Mouse (Mus musculus) spleen, adult 2 months (tissue): ENCODE data around the gene Scube1.

Experiments
- CTCF ChIP-seq: fragments of 200-500 bp; IDR thresholded peaks from 2 replicates; pipeline ENCODE4 v1.5.1; 2011; ENCODE audit warnings: mild to moderate bottlenecking, inconsistent platforms; ENCODE audit not compliant: insufficient read depth, insufficient read length, insufficient replicate concordance; ENCODE audit errors: extremely low read depth
- POLR2A ChIP-seq: fragments of 200-500 bp; IDR thresholded peaks from 2 replicates; pipeline ENCODE4 v1.6.1; 2011; ENCODE audit warnings: low read depth, low read length, inconsistent platforms

GRCm38 (mm10) chr15:83640208-83640607 lies 84.6 kb downstream of the Scube1 start:
- TF ChIP-seq POLR2A (no peak), CTCF (no peak)
